Mouse (Mus musculus) neural tube, embryonic 12.5 days (tissue): ENCODE results near the gene Ccr2. TPM values are rescaled to one million over a fixed set of nuclear protein-coding genes. Genes with fewer than 3 reads are reported as not detected.
"Not testable (repeated sequence)": the region's sequence is repeated elsewhere in the genome, so short reads cannot be mapped to it uniquely, and the experiment has no call there.

Source experiments
- ATAC-seq: fragments of 200-750 bp; cut with Nextera tagmentation; 2 replicates; pipeline ENCODE4 v1.8.0; 2017; ENCODE audit warnings: low read depth, mild to moderate bottlenecking, moderate TSS enrichment, moderate library complexity; ENCODE audit not compliant: low FRiP score
- H3K27ac ChIP-seq: fragments of 300-500 bp; sonication (generic); 2 replicates; pipeline ENCODE4 v1.5.1; 2016
- H3K27me3 ChIP-seq: fragments of 300-500 bp; sonication (generic); replicated peaks from 2 replicates; pipeline ENCODE4 v1.6.1; 2016; ENCODE audit warnings: mild to moderate bottlenecking
- H3K36me3 ChIP-seq: fragments of 300-500 bp; sonication (generic); 2 replicates; pipeline ENCODE4 v1.6.1; 2016; ENCODE audit warnings: mild to moderate bottlenecking
- H3K4me1 ChIP-seq: fragments of 300-500 bp; sonication (generic); 2 replicates; pipeline ENCODE4 v1.6.1; 2016
- H3K4me2 ChIP-seq: fragments of 300-500 bp; sonication (generic); replicated peaks from 2 replicates; pipeline ENCODE4 v1.6.1; 2016; ENCODE audit warnings: mild to moderate bottlenecking
- H3K4me3 ChIP-seq: fragments of 300-500 bp; sonication (generic); 2 replicates; pipeline ENCODE4 v1.5.1; 2016
- H3K9ac ChIP-seq: fragments of 300-500 bp; sonication (generic); 2 replicates; pipeline ENCODE4 v1.6.1; 2016; ENCODE audit warnings: mild to moderate bottlenecking
- H3K9me3 ChIP-seq: fragments of 300-500 bp; sonication (generic); 2 replicates; pipeline ENCODE4 v1.6.1; 2016; ENCODE audit warnings: mild to moderate bottlenecking
- WGBS: fragments of 180-500 bp; shearing (Covaris S2); methylation state at CpG from one replicate; pipeline ENCODE4 v1.1.7; 2016; 5-methylcytosine and 5-hydroxymethylcytosine counted together
- polyA plus RNA-seq: library from polyadenylated mRNA; unstranded; fragments of >200 nt; fragmentation: Nextera tagmentation; extraction: Ambion mirVana; gene quantifications from 2 replicates; pipeline ENCODE4 v1.2.1, GENCODE M21; 2016

The Ccr2 gene
- 0.28 and 0.42 TPM in 2 replicates for polyA plus RNA-seq

DNA sequence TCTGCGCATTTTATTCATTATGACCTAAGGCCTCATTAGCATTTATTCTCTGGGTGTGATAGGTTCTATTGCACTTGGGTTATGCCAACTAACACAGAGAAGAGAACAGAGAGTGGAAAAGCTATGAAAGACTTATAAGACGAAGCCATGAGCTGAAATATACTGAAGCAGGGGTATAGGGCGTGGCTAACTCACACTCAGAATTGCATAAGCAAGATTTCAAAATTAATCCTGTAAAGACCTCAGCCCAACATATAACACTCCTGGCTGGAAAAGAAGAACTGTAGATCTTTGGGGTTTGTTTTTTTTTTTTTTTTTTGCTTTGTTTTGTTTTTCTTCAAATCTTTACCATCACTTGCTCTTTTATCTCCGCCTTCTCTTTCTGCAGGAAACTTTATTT, at the start of gene Ccr2:
Ccr2 (plus strand) TSS at position 228 of the 400 bp plus-strand sequence.
- 90% methylated on average over 4 of the region's 4 CpGs for WGBS
- Histone ChIP-seq H3K4me1 (no peaks in the 10 kb centered on the region), H3K9ac (no peak within 1 kb of the TSS), H3K4me2 (no peak within 1 kb of the TSS), H3K9me3 (no peaks in the 10 kb centered on the region), H3K27ac (no peak within 1 kb of the TSS), H3K4me3 (no peak within 1 kb of the TSS), H3K27me3 (no peaks in the 10 kb centered on the region), H3K36me3 (no peaks in the 10 kb centered on the region)
- no peak for ATAC-seq

DNA sequence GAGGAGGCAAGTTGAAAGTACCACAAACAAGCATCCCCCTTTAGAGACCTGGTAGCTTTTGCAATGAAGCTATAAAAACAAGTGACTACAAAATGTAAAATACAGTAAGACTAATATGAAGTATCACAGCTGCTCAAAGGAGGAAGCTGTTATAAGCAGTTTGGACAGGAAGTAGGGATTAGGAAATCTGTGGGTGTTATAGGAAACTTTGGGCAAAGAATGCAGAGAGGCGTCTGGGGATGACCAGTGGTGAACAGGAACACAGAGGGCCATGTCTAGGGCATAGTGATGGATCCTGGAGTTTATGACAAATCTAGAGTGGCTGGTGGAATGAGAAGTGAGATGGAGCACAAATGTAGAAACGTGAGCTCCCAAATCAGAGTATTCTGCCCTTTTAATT, 48.2 kb upstream of the Ccr2 start:
- Histone ChIP-seq H3K27me3 (no peaks in the 10 kb centered on the region), H3K9me3 (no peaks in the 10 kb centered on the region), H3K36me3 (no peaks in the 10 kb centered on the region), H3K4me3 (no peak overlapping the region), H3K27ac (no peak overlapping the region), H3K4me1 (no peaks in the 10 kb centered on the region), H3K4me2 (no peak overlapping the region), H3K9ac (no peak overlapping the region)
- ATAC-seq = no peak
- 77% methylated on average over 2 of the region's 2 CpGs for WGBS

DNA sequence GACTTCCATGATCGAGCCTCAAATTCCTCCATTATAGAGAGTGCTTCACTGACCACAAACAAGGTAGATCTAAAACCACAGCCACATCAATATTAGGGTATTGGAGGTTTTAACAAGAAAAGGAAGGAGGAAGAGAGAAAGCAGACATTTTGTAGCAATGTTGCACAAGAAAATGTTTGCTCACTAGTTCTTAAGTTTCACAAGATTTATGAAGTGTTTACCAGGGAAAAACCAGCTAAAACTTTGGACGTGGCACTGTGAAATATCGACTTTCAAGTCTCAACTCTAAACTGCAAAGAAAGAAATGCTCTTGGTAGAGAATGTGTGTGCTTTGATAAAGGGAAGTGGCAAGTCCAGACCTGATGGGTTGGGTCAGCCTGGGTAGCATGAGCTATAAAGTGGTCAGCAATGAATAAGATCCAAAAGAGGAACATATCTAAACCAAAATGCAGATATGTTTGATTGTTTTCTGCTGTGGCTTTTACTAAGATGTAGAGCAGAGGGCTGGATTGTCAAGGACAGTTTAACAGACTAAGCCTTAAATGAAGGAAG, 45.5 kb upstream of the Ccr2 start:
- Histone ChIP-seq H3K4me3 (no peak overlapping the region), H3K4me1 (no peaks in the 10 kb centered on the region), H3K27ac (no peak overlapping the region), H3K27me3 (no peaks in the 10 kb centered on the region), H3K9ac (no peak overlapping the region), H3K9me3 (no peaks in the 10 kb centered on the region), H3K36me3 (no peaks in the 10 kb centered on the region), H3K4me2 (no peak overlapping the region)
- 81% methylated on average over 3 of the region's 3 CpGs for WGBS
- ATAC-seq = no peak

DNA sequence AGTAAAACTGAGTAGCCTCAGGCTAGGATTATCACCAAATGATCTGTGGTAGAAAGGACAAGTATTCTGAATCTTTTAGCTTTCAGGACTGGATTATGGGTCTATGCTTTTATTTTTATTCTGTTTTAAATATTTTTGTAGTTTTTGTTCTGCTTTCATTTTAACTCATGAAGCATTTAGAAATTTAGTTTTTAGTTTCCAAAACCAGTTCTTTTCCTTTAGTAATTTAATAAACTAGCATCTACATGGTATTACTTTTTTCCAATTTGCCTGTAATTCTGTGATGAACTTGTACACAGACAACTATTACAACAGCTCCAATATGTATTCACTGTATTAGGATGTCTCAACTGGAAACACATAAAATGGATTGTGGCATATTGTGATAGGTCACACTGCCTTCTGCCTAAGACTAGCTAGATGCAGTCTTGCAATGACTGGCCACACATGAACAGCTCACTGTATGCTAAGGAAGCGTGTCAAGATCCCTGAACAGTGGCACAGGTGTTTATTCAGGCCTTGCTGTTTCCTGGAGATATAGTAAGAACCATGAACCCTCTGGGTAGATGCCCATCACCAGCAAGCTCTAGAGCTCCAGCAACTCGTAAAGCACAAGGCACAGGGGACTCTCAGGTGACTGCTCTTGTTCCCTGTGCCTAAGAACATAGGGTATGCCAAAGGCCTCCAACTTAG, 41.9 kb upstream of the Ccr2 start:
- H3K9me3 ChIP-seq = no peaks in the 10 kb centered on the region
- WGBS = 86% methylated on average over 2 of the region's 2 CpGs
- no peaks in the 10 kb centered on the region for H3K27me3 ChIP-seq
- no peaks in the 10 kb centered on the region for H3K4me1 ChIP-seq
- no peaks in the 10 kb centered on the region for H3K36me3 ChIP-seq
- H3K4me2 ChIP-seq = no peak overlapping the region
- H3K4me3 ChIP-seq = no peak overlapping the region
- no peak overlapping the region for H3K9ac ChIP-seq
- no peak overlapping the region for H3K27ac ChIP-seq
- ATAC-seq = no peak

DNA sequence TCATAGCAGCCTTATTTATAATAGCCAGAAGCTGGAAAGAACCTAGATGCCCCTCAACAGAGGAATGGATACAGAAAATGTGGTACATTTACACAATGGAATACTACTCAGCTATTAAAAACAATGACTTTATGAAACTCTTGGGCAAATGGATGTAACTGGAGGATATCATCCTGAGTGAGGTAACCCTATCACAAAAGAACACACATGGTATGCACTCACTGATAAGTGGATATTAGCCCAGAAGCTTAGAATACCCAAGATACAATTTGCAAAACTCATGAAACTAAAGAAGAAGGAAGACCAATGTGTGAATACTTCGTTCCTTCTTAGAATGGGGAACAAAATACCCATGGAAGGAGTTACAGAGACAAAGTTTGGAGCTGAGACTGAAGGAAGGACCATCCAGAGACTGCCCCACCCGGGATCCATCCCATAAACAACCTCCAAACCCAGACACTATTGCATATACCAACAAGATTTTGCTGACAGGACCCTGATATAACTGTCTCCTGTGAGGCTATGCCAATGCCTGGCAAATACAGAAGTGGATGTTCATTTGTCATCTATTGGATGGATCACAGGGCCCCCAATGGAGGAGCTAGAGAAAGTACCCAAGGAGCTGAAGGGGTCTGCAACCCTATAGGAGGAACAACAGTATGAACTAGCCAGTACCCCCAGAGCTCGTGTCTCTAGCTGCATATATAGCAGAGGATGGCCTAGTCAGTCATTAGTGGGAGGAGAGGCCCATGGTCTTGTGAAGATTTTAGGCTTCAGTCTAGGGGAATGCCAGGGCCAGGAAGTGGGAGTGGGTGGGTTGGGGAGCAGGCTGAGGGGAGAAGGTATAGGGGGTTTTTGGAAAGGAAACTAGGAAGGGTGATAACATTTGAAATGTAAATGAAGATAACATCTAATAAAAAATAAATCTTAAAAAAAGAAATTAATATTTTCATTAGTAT, 40.0 kb upstream of the Ccr2 start:
- not testable (repeated sequence) for H3K4me2 ChIP-seq, H3K4me3 ChIP-seq, H3K9ac ChIP-seq, H3K27me3 ChIP-seq, ATAC-seq, H3K4me1 ChIP-seq, H3K9me3 ChIP-seq, H3K27ac ChIP-seq, H3K36me3 ChIP-seq
- 70% methylated on average over 3 of the region's 3 CpGs for WGBS

DNA sequence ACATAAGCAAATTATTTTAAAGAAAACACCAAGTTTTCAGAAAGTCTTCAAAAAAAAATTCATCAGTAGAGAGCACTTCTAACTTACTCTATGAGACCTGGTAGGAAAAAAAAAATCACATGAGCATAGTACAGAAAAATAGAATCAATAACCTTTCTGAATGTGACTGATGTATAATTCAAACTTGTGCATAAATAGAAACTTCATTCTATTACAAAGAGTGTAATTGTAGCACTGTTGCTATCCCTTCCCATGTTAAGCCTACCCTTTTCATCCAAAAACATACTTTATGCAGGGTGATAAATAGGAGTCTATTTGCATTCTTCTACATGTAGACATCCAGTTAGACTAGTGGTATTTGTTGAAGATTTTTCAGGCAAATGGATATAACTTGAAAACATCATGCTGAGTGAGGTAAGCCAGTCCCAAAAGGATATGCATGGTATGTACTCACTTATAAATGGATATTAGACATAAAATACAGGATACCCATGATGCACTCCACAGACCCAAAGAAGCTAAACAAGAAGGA, 35.1 kb upstream of the Ccr2 start:
- Histone ChIP-seq H3K4me2 (no peak overlapping the region), H3K4me1 (no peaks in the 10 kb centered on the region), H3K9ac (no peak overlapping the region), H3K27me3 (no peaks in the 10 kb centered on the region), H3K27ac (no peak overlapping the region), H3K4me3 (no peak overlapping the region), H3K9me3 (no peaks in the 10 kb centered on the region), H3K36me3 (no peaks in the 10 kb centered on the region)
- ATAC-seq = no peak

DNA sequence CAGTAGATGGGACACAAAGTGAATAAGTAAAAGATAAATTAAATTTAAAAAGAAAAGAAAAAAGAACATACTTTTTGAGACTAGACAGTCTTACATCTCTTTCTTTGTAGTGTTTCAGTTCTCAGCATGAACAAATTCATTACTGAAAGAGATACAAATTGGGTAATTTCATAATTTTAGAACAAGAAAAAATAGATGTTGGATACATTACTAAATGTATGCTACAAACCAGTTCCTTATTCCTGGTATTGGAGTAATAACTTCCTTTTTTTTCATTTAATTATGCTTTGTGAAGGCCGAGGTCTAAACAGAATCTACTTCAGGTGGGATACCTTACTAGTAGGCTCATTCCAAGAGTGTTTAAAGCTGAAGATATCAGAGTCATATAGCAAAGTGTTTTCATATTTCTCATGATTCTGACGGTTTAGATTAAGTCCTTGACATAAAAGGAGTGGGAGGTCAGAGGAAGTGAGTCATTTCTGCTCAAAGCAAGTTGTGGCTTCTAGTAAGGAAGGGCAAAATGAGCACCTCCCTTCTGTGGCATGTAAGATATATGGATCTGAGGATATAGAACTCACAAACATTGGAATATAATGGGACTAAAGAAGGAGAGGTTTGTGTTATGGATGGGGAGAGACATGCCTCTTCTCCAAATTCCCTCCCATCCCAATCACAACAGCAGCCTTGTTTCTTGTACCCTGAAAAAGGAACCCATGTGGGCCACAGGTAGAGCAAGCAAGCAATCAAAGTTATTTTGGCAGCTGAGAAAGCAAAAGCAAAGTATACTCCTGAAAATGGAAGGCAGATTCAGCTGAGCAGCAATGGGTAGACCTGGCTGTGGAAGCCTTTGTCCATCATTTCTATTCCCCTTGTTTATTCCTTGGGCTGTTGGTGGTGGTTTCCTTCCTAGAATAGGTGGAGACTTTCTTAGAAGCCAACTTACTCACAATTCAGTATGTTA, 33.4 kb upstream of the Ccr2 start:
- ATAC-seq = no peak
- Histone ChIP-seq H3K36me3 (no peaks in the 10 kb centered on the region), H3K9me3 (no peaks in the 10 kb centered on the region), H3K27ac (no peak overlapping the region), H3K4me2 (no peak overlapping the region), H3K4me3 (no peak overlapping the region), H3K9ac (no peak overlapping the region), H3K27me3 (no peaks in the 10 kb centered on the region), H3K4me1 (no peaks in the 10 kb centered on the region)
- 65% methylated on average over 2 of the region's 2 CpGs for WGBS

DNA sequence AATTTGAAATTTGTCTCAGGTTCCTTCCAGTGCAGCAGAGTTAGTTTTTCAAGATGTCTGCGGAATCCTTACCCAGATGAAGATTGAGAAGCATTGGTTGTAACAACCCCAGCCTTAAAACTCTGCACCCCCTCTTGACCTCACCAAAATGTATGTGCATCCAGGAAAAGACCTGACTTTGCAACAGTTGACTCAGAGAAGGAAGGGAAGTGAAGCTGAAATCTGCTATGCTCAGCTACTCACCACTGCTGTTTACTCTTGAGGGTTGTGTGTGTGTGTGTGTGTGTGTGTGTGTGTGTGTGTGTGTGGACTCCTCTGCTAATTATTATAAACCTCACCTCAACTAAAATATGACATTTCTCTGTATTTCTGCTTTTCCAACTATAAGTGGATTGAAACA, 30.2 kb upstream of the Ccr2 start:
- Histone ChIP-seq H3K36me3 (no peaks in the 10 kb centered on the region), H3K4me1 (no peaks in the 10 kb centered on the region), H3K4me2 (no peak overlapping the region), H3K27me3 (no peaks in the 10 kb centered on the region), H3K4me3 (no peak overlapping the region), H3K9ac (no peak overlapping the region), H3K9me3 (no peaks in the 10 kb centered on the region), H3K27ac (no peak overlapping the region)
- WGBS = 93% methylated on average over 1 of the region's 1 CpGs
- no peak for ATAC-seq

DNA sequence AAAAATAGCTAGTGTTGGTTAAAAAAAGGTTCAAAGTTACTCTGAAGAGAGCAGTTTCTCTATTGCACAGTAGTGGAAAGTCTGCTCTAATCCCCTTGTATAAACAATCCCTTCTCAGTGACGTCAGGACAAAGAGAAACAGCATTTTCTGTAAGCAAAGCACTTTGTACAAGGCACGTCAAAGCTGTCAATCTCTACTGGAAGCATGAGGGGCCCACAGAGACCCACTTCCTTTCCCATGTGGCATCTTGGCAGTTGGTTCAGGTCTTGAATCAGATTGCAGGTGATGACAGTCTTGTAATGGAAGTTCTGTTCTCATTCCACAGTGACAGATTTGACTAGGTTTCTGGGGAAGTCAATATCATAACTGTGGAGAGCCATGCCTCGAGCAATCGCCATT, 21.9 kb upstream of the Ccr2 start:
- no peaks in the 10 kb centered on the region for H3K9me3 ChIP-seq
- H3K9ac ChIP-seq = no peak overlapping the region
- no peak overlapping the region for H3K4me2 ChIP-seq
- H3K4me1 ChIP-seq = no peaks in the 10 kb centered on the region
- H3K27me3 ChIP-seq = no peaks in the 10 kb centered on the region
- no peak overlapping the region for H3K4me3 ChIP-seq
- 80% methylated on average over 4 of the region's 4 CpGs for WGBS
- H3K36me3 ChIP-seq = no peaks in the 10 kb centered on the region
- no peak overlapping the region for H3K27ac ChIP-seq
- ATAC-seq = no peak

DNA sequence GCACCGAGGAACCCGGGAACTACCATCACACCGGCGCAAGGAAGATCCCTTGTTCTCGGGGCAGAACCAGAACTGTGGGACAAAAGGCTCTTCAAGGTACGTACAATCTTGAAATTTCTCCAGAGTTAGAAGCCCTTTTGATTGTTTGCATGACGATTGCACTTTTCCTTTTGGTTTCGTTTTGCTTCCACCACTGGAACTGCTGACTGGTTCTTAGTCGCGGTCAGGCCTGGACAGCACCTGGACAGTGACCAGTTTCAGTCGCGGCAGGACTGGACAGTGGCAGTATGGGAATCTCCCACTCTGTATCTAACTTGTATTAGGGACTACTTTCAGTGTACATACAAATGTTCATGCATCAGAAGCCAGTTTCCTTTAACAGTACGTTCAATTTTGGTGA, 21.3 kb upstream of the Ccr2 start:
- not testable (repeated sequence) for H3K27me3 ChIP-seq, H3K9me3 ChIP-seq, H3K27ac ChIP-seq, H3K4me2 ChIP-seq, H3K4me1 ChIP-seq, H3K4me3 ChIP-seq, H3K36me3 ChIP-seq, H3K9ac ChIP-seq, ATAC-seq
- 95% methylated on average over 12 of the region's 13 CpGs for WGBS

DNA sequence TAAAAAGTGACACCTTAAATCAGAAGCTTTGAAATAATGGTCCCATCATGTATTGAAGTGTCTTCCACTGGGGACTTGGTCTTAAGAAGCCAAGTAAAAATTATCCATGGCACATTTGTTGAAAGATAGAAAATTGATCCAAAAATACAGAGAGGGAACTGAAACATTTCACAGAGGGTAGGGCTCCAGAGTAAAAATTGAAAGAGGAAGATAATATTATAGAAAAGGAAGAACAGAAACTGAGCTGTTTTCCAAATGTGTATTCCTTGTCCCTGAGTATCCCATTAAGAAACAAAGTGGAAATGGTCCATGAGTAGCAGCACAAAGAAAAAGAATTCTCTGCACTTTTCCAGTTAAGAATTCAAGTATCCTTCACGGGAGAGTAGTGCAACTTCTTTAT, 11.3 kb upstream of the Ccr2 start:
- Histone ChIP-seq H3K27ac (no peak overlapping the region), H3K9ac (no peak overlapping the region), H3K4me2 (no peak overlapping the region), H3K4me1 (no peaks in the 10 kb centered on the region), H3K9me3 (no peaks in the 10 kb centered on the region), H3K4me3 (no peak overlapping the region), H3K36me3 (no peaks in the 10 kb centered on the region), H3K27me3 (no peaks in the 10 kb centered on the region)
- WGBS = 82% methylated on average over 1 of the region's 1 CpGs
- ATAC-seq = no peak
